Mouse (Mus musculus): Measurements from ENCODE around the gene Zfp467. TPM values are rescaled to one million over a fixed set of nuclear protein-coding genes. Genes with fewer than 3 reads are reported as not detected.

Gene Zfp467
- total RNA-seq (2023) = 10 to 100 TPM in 1 of 2 experiments, 1 to 10 TPM in 1; 9.7 to 21.8 TPM

DNA sequence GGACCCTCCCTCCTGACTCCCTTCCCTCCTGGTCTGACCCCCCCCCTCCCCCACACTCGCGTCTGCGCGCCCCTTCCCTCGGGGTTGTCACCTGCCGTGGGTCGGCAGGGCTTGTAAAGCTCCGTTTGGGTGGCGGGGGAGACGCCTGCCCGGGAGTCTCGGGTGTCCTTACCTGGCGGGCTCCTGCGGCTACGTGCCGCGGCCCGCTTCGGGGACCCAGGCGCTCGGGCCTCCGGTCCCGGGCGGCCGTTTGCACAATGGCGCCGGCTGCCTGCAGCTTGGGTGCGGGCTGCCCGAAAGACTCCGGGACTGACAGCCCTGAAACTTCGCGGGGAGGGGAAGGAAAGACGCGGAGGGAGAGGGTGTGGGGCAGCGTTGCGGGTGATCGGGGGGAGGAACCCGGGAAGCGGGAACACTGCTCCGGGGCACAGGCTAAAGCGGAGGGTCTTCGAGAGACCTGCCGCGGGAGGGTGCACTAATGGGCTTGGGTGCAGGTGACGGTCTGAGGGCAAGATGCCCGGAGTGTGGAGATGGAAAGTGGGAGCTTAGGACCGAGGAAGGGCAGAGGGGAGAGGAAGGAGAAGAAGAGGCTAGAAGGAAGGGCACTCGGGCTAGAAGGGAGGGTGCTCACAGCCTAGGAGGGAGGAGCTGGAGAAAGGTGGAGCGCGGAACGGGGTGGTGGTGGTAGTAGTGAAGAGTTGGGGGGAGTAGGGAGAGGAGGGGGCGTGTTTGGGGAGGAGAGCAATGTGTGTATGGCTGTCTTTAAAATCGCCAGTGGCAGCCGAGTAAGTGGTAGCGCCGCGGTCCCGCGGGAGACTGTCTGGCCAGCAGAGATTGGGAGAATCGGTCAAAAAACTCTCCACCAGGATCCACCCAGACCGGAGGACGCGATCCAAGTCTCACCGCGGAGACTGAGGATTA, at the start of gene Zfp467:
Gene Zfp467, minus strand, starts transcription at position 645 of the 921 bp plus-strand sequence.

DNA sequence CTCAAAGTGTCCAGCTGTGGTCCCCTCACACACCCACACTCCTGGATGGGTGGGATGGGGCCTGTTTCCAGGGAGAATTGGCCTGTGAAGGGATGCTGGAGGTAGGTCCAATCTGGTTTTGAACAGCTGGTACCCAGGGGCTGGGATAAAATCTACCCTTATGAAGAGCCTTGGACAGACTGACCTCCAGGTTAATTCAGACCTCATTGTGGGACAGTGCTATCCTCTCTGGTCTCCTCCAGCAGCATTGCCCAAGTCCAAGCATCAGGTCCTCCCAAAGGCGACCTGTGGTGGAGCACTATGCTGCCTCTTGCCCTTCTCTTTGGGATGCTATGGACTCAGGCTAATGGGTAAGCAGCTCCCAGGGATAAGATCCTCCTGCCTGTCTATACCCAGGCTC, 2.3 kb upstream of the Zfp467 start, which contains the start of gene Sspo:
Gene Sspo, plus strand, starts transcription at position 301 of the 400 bp plus-strand sequence.

DNA sequence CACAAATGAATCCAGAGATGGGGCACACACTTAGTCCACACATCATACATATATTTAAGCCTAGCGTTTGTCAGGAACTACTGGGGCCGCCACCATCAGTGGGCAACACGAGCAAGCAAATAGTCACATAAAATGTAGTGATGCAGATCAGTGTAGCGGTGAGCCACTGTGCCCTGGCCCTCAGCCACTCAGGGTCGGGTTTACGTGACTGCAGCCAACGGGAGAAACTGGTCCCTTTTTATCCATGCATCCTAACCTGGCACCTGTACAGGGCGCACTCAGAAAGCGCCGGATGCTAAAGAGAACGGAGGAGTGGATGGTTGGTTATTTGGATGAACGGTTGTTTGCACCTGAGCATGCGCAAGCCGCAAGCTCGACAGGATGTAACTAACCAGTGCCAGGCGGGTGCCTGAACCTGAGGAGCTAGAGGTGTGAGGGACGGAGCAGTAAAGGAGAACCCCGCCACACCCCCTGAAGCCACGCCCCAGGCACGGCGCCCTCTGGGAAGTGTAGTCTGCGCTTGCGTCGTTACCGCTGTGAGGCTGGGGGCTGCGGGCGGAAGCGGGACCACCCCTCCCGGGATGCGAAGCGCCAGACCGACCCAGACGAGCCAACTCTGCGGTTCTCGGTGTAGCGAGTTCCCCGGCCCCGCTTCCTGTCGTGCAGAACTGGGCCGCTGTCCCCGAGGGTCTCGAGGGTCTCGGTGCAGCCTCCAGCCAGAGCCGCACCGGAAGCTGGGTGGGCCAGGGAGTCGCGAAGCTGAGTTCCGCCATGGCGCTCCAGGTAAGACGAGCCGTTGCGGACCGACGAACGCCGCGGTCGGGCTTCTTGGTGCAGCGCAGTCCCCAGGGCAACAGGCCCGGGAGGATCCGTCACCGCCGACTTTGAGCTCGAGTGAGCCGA, 50.3 kb downstream of the Zfp467 start, which contains the start of gene Krba1:
Gene Krba1, plus strand, starts transcription at position 482 of the 903 bp plus-strand sequence.

Other genes with a start within 250 kb of the Zfp467 start
- gene Krba1, start 50.2 kb downstream of the Zfp467 start, total RNA-seq (2023) = 1 to 10 TPM in 1 of 2 experiments, under 1 TPM in 1; 0.77 to 1.2 TPM
- gene Sspo, start 2.4 kb upstream of the Zfp467 start, total RNA-seq (2023) = under 1 TPM in 1 of 2 experiments, not detected in 1; 0.04 TPM
- under 1 TPM in 1 of 2 experiments, not detected in 1; 0.35 TPM for gene Atp6v0e2, start 91.8 kb upstream of the Zfp467 start, total RNA-seq (2023)
- gene Lrrc61, start 109.0 kb upstream of the Zfp467 start, total RNA-seq (2023) = 10 to 100 TPM; 28.8 to 38.8 TPM
- gene Rarres2, start 127.0 kb upstream of the Zfp467 start, total RNA-seq (2023) = not detected
- not detected for gene Gm45021, start 143.8 kb upstream of the Zfp467 start, total RNA-seq (2023)
- 1 to 10 TPM; 2.4 to 2.7 TPM for gene Repin1, start 148.1 kb upstream of the Zfp467 start, total RNA-seq (2023)
- gene Gm44965, start 148.1 kb upstream of the Zfp467 start, total RNA-seq (2023) = 1 to 10 TPM in 1 of 2 experiments, not detected in 1; 2.7 TPM
- gene Zfp775, start 156.2 kb upstream of the Zfp467 start, total RNA-seq (2023) = 1 to 10 TPM; 1.1 to 1.2 TPM
- under 1 TPM in 1 of 2 experiments, not detected in 1; 0.09 TPM for gene AI854703, start 180.9 kb upstream of the Zfp467 start, total RNA-seq (2023)
- gene Gimap8, start 201.4 kb upstream of the Zfp467 start, total RNA-seq (2023) = under 1 TPM; 0.13 to 0.20 TPM
- 1 to 10 TPM; 5.3 to 5.5 TPM for gene Gimap9, start 230.3 kb upstream of the Zfp467 start, total RNA-seq (2023)
- under 1 TPM in 1 of 2 experiments, not detected in 1; 0.68 TPM for gene Gimap4, start 238.7 kb upstream of the Zfp467 start, total RNA-seq (2023)

Data from neutrophil, adult 83 days (primary cell).